Mouse (Mus musculus) midbrain, embryonic 15.5 days (tissue): ENCODE data around the gene Dlg2. TPM values are rescaled to one million over a fixed set of nuclear protein-coding genes. Genes with fewer than 3 reads are reported as not detected.
"Not testable (repeated sequence)": the region's sequence is repeated elsewhere in the genome, so short reads cannot be mapped to it uniquely, and the experiment has no call there.

ENCODE experiments used
- ATAC-seq: fragments of 200-750 bp; cut with Nextera tagmentation; replicated peaks from 2 replicates; pipeline ENCODE4 v1.8.0; 2017; ENCODE audit warnings: moderate TSS enrichment
- H3K27ac ChIP-seq: fragments of 300-500 bp; sonication (generic); 2 replicates; pipeline ENCODE4 v1.5.1; 2015; ENCODE audit warnings: mild to moderate bottlenecking, inconsistent platforms
- H3K27me3 ChIP-seq: fragments of 300-500 bp; sonication (generic); replicated peaks from 2 replicates; pipeline ENCODE4 v1.6.1; 2015; ENCODE audit warnings: inconsistent platforms
- H3K36me3 ChIP-seq: fragments of 300-500 bp; sonication (generic); replicated peaks from 2 replicates; pipeline ENCODE4 v1.6.1; 2015; ENCODE audit warnings: inconsistent platforms
- H3K4me1 ChIP-seq: fragments of 300-500 bp; sonication (generic); 2 replicates; pipeline ENCODE4 v1.6.1; 2015; ENCODE audit warnings: inconsistent platforms
- H3K4me2 ChIP-seq: fragments of 300-500 bp; sonication (generic); 2 replicates; pipeline ENCODE4 v1.6.1; 2015; ENCODE audit warnings: inconsistent platforms, mild to moderate bottlenecking, moderate library complexity
- H3K4me3 ChIP-seq: fragments of 300-500 bp; sonication (generic); 2 replicates; pipeline ENCODE4 v1.5.1; 2015; ENCODE audit warnings: mild to moderate bottlenecking, inconsistent platforms
- H3K9ac ChIP-seq: fragments of 300-500 bp; sonication (generic); 2 replicates; pipeline ENCODE4 v1.6.1; 2015; ENCODE audit warnings: mild to moderate bottlenecking, inconsistent platforms
- H3K9me3 ChIP-seq: fragments of 300-500 bp; sonication (generic); 2 replicates; pipeline ENCODE4 v1.6.1; 2016; ENCODE audit warnings: inconsistent platforms
- WGBS: fragments of 180-500 bp; shearing (Covaris S2); methylation state at CpG from one replicate; pipeline ENCODE4 v1.1.7; 2015; ENCODE audit warnings: mixed read lengths; 5-methylcytosine and 5-hydroxymethylcytosine counted together
- polyA plus RNA-seq: library from polyadenylated mRNA; unstranded; fragments of >200 nt; fragmentation: Nextera tagmentation; extraction: Ambion mirVana; gene quantifications from 2 replicates; pipeline ENCODE4 v1.2.1, GENCODE M21; 2015

Gene Dlg2
- polyA plus RNA-seq, 1 experiment from 2014 or later: 28.8 TPM

DNA sequence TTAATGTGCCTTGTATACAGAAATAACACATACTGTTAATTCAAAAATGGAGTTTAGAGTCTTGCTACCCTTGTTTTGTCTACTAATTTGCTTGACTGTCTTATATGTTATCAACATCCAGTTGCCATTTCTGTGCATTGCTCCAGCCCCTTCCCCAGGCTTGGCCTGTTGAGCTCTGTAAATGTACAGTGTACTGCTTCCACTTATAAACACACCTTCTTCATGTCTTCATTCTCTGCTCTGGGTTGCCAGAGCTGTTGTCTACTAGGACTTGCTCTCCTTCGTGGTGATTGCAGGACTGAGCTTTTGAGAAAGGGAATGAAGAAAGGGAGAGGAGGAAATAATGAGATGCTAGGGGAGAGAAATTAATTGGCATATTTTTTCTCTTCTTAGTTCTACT is 227.5 kb downstream of the Dlg2 start:
- no peak for ATAC-seq
- Histone ChIP-seq H3K9me3 (no peaks in the 10 kb centered on the region), H3K36me3 (no peaks in the 10 kb centered on the region), H3K9ac (no peak overlapping the region), H3K4me1 (no peaks in the 10 kb centered on the region), H3K27ac (no peak overlapping the region), H3K27me3 (no peaks in the 10 kb centered on the region), H3K4me2 (no peak overlapping the region), H3K4me3 (no peak overlapping the region)
- 65% methylated on average over 1 of the region's 1 CpGs for WGBS

DNA sequence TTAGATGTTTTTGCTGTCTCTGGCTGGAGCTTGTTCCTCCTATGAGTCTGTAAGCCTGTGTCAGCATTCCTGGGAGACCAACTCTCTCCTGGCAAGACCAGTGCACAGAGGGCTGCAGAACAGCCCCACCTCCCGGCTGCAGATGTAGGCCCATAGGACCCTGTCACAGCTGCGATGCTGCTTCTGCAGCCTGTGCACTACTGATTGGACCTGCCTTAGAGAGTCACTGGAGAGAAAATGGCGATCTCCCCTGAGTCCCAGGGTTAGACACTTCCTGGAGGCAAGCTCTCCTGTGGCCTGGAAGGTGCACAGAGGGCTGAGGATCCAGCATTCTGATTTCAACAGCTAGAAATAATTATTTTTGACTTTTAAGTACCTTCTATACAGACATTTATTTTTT is 257.6 kb downstream of the Dlg2 start:
- no peaks in the 10 kb centered on the region for H3K9me3 ChIP-seq
- H3K4me1 ChIP-seq: no peaks in the 10 kb centered on the region
- no peak overlapping the region for H3K4me2 ChIP-seq
- no peaks in the 10 kb centered on the region for H3K36me3 ChIP-seq
- H3K27ac ChIP-seq: no peak overlapping the region
- 42% methylated on average over 3 of the region's 3 CpGs for WGBS
- no peak overlapping the region for H3K4me3 ChIP-seq
- ATAC-seq: no peak
- no peak overlapping the region for H3K9ac ChIP-seq
- H3K27me3 ChIP-seq: no peaks in the 10 kb centered on the region

DNA sequence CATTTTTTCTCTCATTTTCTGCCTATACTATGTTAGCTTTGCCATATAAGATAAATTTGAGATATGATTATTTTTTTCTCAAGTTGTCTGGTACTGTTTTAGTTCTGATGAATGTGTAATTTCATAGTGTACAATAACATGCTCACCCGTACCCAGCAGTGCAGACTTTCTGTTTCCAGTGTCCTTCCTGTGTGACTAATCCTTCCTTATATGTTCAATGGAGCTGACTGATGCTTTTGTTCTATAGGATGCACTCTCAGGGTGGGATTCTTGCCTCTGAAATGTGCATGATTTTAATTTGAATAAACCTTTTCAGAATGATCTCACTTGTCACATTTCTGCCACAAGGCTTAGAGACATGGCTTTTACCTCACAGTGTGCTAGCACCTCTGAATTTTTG is 259.9 kb downstream of the Dlg2 start:
- Histone ChIP-seq H3K9ac (no peak overlapping the region), H3K27me3 (no peaks in the 10 kb centered on the region), H3K9me3 (no peaks in the 10 kb centered on the region), H3K27ac (no peak overlapping the region), H3K4me3 (no peak overlapping the region), H3K4me2 (no peak overlapping the region), H3K4me1 (no peaks in the 10 kb centered on the region), H3K36me3 (no peaks in the 10 kb centered on the region)
- 8% methylated on average over 1 of the region's 1 CpGs for WGBS
- ATAC-seq: no peak

DNA sequence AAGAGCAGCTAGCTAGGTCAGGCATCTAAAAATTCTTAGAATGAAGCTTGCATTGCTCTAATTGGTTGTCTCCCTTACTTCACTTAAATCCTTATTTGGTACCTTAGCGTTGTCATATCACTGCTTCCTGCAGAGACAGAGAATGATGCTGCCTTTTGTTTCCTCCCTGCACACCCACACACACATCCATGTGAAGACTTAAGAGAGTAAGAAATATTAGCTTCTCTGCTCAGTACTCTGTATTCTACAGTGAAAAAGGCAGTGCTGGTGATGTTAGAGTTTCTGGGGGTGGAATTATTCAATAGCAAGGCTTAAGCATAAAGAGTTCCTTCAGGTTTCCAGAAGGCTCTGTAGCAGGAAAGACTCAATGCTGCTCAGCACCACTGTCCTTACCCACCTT is 272.2 kb downstream of the Dlg2 start:
- Histone ChIP-seq H3K36me3 (no peaks in the 10 kb centered on the region), H3K27me3 (no peaks in the 10 kb centered on the region), H3K4me2 (no peak overlapping the region), H3K9me3 (no peaks in the 10 kb centered on the region), H3K4me1 (no peaks in the 10 kb centered on the region), H3K4me3 (no peak overlapping the region), H3K27ac (no peak overlapping the region), H3K9ac (no peak overlapping the region)
- ATAC-seq: no peak
- 84% methylated on average over 1 of the region's 1 CpGs for WGBS

DNA sequence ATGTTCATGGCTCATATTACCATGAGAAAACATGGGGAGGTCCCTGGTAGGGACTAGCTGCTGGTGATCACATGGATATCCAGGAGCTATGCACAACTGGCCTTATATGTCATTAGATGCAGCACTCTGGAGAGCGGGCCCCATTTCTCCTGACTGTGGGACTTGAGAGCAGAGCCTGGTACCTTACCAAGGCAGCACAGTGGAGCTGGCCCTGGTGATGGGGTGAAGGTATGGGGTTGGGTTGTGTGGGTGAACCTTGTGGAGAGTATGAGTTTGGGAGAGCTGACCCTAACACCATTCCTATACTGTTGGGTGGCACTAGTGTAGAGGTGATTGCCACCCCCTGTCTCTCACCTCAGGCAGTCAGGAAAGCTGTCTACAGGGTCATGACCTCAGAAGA is 311.5 kb downstream of the Dlg2 start:
- H3K4me1 ChIP-seq: no peaks in the 10 kb centered on the region
- ATAC-seq: no peak
- H3K4me3 ChIP-seq: no peak overlapping the region
- H3K27ac ChIP-seq: no peak overlapping the region
- H3K27me3 ChIP-seq: no peaks in the 10 kb centered on the region
- no peaks in the 10 kb centered on the region for H3K36me3 ChIP-seq
- H3K4me2 ChIP-seq: no peak overlapping the region
- no peak overlapping the region for H3K9ac ChIP-seq
- WGBS: 98% methylated on average over 1 of the region's 1 CpGs
- H3K9me3 ChIP-seq: no peaks in the 10 kb centered on the region

DNA sequence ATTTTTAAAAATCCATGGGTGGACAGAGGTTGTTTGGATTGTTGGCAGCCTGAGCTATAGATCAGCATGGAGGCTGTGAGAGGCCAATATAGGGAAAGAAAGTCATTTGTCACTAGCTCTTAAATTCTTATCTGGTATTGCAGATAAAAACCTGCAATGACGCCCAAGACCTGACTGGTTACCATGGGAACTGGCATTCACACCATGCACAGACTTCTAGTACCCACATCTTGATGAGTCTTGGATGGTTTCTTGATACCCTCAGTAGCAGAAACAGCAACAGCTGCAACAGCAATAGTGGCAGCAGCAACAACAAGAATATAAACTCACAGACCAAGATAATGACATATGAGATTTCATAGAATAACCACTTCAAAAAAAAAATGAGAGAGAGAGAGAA is 315.1 kb downstream of the Dlg2 start:
- H3K9me3 ChIP-seq: no peaks in the 10 kb centered on the region
- H3K4me3 ChIP-seq: no peak overlapping the region
- no peak for ATAC-seq
- no peaks in the 10 kb centered on the region for H3K27me3 ChIP-seq
- H3K27ac ChIP-seq: no peak overlapping the region
- no peak overlapping the region for H3K4me2 ChIP-seq
- H3K9ac ChIP-seq: no peak overlapping the region
- H3K4me1 ChIP-seq: no peaks in the 10 kb centered on the region
- H3K36me3 ChIP-seq: no peaks in the 10 kb centered on the region
- 38% methylated on average over 1 of the region's 1 CpGs for WGBS

DNA sequence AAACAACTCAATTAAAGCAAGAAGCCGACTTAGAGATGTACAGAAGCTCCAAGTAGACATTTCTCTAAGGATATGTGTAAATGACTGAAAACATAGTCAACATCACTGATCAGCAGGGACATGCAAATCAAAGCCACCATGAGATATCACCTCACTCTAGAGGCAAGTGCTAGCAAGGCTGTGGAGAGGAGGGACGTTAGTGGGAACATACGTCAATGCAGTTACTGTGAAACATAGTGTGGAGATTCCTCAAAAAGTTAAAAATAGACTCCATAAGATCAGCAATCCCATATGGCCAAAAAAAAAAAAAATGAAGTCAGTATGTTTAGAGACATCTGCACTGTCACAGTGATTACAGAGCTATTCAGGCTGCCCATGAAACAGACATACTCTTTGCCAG is 349.2 kb downstream of the Dlg2 start:
- ATAC-seq: no peak
- WGBS: 93% methylated on average over 3 of the region's 3 CpGs
- H3K4me3 ChIP-seq: no peak overlapping the region
- no peak overlapping the region for H3K27ac ChIP-seq
- H3K4me1 ChIP-seq: no peaks in the 10 kb centered on the region
- no peaks in the 10 kb centered on the region for H3K9me3 ChIP-seq
- no peaks in the 10 kb centered on the region for H3K36me3 ChIP-seq
- H3K27me3 ChIP-seq: no peaks in the 10 kb centered on the region
- H3K4me2 ChIP-seq: no peak overlapping the region
- H3K9ac ChIP-seq: no peak overlapping the region

DNA sequence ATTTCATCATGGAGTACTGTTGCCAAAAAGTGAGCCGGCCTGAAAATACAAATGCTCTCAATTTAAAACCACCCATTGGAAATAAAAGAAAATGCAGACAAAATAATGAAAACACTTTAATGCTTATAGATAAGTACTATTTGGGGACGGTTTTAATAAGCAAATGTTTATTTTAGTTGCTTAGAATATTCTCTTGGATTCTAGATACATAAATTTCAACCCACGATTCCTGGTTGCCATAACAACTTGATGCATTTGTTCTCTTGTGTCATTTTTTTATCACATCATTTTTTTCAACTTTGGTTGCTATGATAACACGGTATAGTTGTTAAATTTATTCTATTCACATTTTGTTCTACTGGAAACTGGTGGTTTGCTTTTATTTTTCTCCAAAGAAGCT is 364.8 kb downstream of the Dlg2 start:
- Histone ChIP-seq H3K27me3 (no peaks in the 10 kb centered on the region), H3K27ac (no peak overlapping the region), H3K4me3 (no peak overlapping the region), H3K36me3 (no peaks in the 10 kb centered on the region), H3K9me3 (no peaks in the 10 kb centered on the region), H3K9ac (no peak overlapping the region), H3K4me1 (peaks cover 15% of the 10 kb centered on the region), H3K4me2 (no peak overlapping the region)
- WGBS: 67% methylated on average over 4 of the region's 4 CpGs
- ATAC-seq: no peak

DNA sequence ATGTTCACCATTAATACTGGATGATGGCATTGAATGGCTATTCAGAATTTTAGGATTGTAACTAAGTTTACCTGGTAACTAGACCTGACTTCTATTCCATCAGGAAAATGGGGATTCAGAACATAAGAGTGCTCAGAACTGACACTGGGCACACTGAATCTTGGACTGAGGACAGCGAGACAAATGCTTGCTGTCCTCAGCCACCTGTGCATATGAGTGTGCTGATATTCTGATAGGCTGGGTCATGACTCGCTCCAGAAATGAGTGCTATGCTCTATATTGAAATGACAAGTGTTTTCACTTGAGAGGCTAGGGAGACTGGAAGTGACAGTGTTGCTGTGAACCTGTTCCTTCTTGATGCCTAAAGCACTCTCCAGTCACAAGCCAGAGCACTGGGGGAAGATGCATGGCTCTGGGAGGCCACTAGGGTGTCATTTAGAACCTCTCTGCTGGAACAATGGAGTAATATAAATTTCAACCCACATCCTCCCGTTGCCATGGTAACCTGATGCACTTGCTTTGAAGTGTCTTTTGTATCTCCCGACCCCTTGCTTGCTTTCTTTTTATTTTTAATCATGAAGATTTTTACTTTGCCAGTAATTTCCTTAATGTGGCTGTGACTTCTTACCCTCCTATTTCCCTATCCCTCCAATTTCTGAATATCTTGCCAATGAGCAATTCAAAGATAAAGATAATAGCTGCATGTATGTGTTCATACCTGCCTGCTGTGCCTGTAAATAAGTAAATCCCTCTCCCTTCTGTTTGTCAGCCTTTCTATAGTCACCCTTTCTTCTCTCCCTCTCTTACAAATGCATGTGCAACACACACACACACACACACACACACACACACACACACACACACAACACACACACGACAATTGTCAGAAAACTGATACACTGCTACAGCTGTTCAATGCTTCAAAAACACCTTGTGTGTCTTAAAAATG is 367.1 kb downstream of the Dlg2 start:
- no peaks in the 10 kb centered on the region for H3K27me3 ChIP-seq
- peak; percentile 92 for ATAC-seq
- no peak overlapping the region for H3K9ac ChIP-seq
- no peaks in the 10 kb centered on the region for H3K36me3 ChIP-seq
- no peaks in the 10 kb centered on the region for H3K9me3 ChIP-seq
- H3K27ac ChIP-seq: peak overlapping the region; percentile 70
- H3K4me1 ChIP-seq: peaks cover 15% of the 10 kb centered on the region
- no peak overlapping the region for H3K4me2 ChIP-seq
- 46% methylated on average over 5 of the region's 5 CpGs for WGBS
- H3K4me3 ChIP-seq: no peak overlapping the region

DNA sequence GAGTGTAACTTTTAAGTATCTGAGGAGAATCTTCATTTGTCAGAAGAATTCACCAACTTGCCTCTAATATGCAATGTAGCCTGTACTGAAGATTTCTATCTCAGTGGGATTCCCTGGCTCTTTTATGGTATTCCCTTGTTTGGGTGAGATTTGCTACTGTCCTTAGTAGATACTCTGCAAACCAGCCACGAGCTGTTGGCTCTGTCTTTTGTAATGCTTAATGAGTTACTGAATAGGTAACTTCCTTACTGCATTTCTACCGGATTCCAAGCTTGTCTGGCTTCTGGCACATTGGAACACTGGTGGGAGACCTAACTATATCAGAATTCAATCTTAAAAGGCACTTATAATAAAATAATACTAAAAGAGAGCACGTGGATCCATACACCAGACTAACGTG is 400.3 kb downstream of the Dlg2 start:
- H3K27ac ChIP-seq, H3K27me3 ChIP-seq, ATAC-seq, H3K9me3 ChIP-seq, H3K4me2 ChIP-seq, H3K4me3 ChIP-seq, H3K9ac ChIP-seq, H3K4me1 ChIP-seq, H3K36me3 ChIP-seq: not testable (repeated sequence)
- WGBS: 42% methylated on average over 4 of the region's 4 CpGs

DNA sequence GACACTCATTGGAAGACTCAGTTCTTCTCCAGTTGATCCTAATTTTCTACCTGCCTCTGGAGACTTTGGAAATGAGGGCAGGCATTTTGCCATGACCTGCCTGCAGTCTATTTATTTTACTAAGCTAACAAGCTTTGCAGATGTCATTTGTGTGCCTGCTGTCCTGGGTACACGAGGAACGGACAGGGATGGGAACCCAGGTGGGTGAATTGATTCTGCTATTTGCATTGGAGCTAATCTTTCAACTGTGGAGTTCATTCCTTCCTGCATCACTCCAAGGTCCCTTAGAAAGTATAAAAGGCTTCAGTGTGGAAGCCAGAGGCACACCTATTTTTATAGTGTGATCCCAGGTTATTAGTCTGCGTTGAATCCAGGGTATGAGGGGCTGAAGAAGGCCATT is 406.3 kb downstream of the Dlg2 start:
- Histone ChIP-seq H3K4me2 (no peak overlapping the region), H3K4me1 (peaks cover 13% of the 10 kb centered on the region; the same call in 1 of the 2 replicates), H3K27ac (no peak overlapping the region), H3K27me3 (no peaks in the 10 kb centered on the region), H3K9ac (no peak overlapping the region), H3K9me3 (no peaks in the 10 kb centered on the region), H3K36me3 (no peaks in the 10 kb centered on the region), H3K4me3 (no peak overlapping the region)
- 66% methylated on average over 3 of the region's 3 CpGs for WGBS
- no peak for ATAC-seq

DNA sequence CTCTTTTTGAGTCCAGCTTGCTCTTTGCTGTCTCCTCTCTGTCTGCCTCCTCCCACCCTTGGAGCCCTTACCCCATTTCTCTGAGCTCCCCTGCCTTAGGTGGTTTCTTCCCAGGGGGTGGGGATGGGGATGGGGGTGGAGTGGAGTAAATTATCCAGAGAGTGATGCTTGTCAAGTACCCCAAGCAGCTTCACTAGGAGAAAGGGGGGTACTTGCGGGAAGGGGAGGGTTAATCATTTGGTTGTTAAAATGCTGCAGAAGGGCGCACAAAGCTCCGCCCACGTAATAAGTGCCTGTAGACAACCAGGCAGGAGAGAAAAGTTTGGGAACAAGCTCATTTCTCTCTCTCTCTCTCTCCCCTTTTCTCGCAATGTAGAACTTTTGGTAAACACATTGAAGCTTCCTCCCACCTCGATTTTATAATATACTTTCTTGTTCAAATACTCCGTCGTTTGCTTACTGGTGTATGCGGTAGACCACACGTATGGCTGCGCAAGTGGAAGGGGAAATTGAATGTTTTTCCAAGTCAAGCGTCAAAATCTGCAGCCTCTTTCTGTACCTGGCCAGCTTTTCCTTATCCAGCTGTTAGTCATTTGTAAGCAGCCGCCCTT is 410.0 kb downstream of the Dlg2 start:
- no peaks in the 10 kb centered on the region for H3K9me3 ChIP-seq
- under 1% methylated on average over 13 of the region's 13 CpGs for WGBS
- peak overlapping the region; percentile 58 for H3K9ac ChIP-seq
- peak; percentile 65 for ATAC-seq
- H3K27me3 ChIP-seq: no peaks in the 10 kb centered on the region
- H3K4me3 ChIP-seq: peak overlapping the region; percentile 51
- no peaks in the 10 kb centered on the region for H3K36me3 ChIP-seq
- H3K27ac ChIP-seq: peak overlapping the region; percentile 84
- peak overlapping the region; percentile 90 for H3K4me2 ChIP-seq
- peaks cover 15% of the 10 kb centered on the region; the same call in 1 of the 2 replicates for H3K4me1 ChIP-seq
